Mouse (Mus musculus): ENCODE measurements around the gene Thap8. TPM values are rescaled to one million over a fixed set of nuclear protein-coding genes. Genes with fewer than 3 reads are reported as not detected.

The Thap8 gene
- polyA plus RNA-seq, 1 experiment: 1.8 TPM

- H3K4me1 ChIP-seq (ENCODE audit: control insufficient read depth, insufficient read depth, low read length): peaks cover 9% of the 10 kb centered on the region
- H3K36me3 ChIP-seq (ENCODE audit: control insufficient read depth, insufficient read depth, low read length): peaks cover 1% of the 10 kb centered on the region; the same call in 1 of the 2 replicates
- H3K27me3 ChIP-seq (ENCODE audit: control insufficient read depth, insufficient read depth, low read length): no peaks in the 10 kb centered on the region
- no peak for TF ChIP-seq CTCF (IDR thresholded peaks at IDR 0.05; ENCODE audit: control insufficient read depth, insufficient read depth, insufficient replicate concordance, low read depth, low read length)
- no peak for TF ChIP-seq POLR2A (IDR thresholded peaks at IDR 0.05; ENCODE audit: control insufficient read depth, low read depth, low read length)
- H3K4me3 ChIP-seq (ENCODE audit: control insufficient read depth, low read depth, low read length): no peak overlapping the region
- H3K27ac ChIP-seq (ENCODE audit: control insufficient read depth, insufficient read depth, low read depth, low read length): no peak overlapping the region
Observed at GRCm38 (mm10) chr7:30282740-30283139, 2.8 kb downstream of the Thap8 start.

- Histone ChIP-seq H3K4me1 (ENCODE audit: control insufficient read depth, insufficient read depth, low read length) (peaks cover 12% of the 10 kb centered on the region), H3K27ac (ENCODE audit: control insufficient read depth, insufficient read depth, low read depth, low read length) (no peak overlapping the region), H3K4me3 (ENCODE audit: control insufficient read depth, low read depth, low read length) (no peak overlapping the region), H3K27me3 (ENCODE audit: control insufficient read depth, insufficient read depth, low read length) (no peaks in the 10 kb centered on the region), H3K36me3 (ENCODE audit: control insufficient read depth, insufficient read depth, low read length) (no peaks in the 10 kb centered on the region)
- TF ChIP-seq POLR2A (IDR thresholded peaks at IDR 0.05; ENCODE audit: control insufficient read depth, low read depth, low read length) (no peak), CTCF (IDR thresholded peaks at IDR 0.05; ENCODE audit: control insufficient read depth, insufficient read depth, insufficient replicate concordance, low read depth, low read length) (no peak)
Observed at GRCm38 (mm10) chr7:30286701-30287410, 7.0 kb downstream of the Thap8 start.

GRCm38 (mm10) chr7:30288046-30288445 is 8.2 kb downstream of the Thap8 start:
- Histone ChIP-seq H3K27ac (ENCODE audit: control insufficient read depth, insufficient read depth, low read depth, low read length) (no peak overlapping the region), H3K4me3 (ENCODE audit: control insufficient read depth, low read depth, low read length) (no peak overlapping the region), H3K27me3 (ENCODE audit: control insufficient read depth, insufficient read depth, low read length) (no peaks in the 10 kb centered on the region), H3K4me1 (ENCODE audit: control insufficient read depth, insufficient read depth, low read length) (peaks cover 15% of the 10 kb centered on the region), H3K36me3 (ENCODE audit: control insufficient read depth, insufficient read depth, low read length) (no peaks in the 10 kb centered on the region)
- no peak for TF ChIP-seq POLR2A (IDR thresholded peaks at IDR 0.05; ENCODE audit: control insufficient read depth, low read depth, low read length)
- no peak for TF ChIP-seq CTCF (IDR thresholded peaks at IDR 0.05; ENCODE audit: control insufficient read depth, insufficient read depth, insufficient replicate concordance, low read depth, low read length)

GRCm38 (mm10) chr7:30289071-30289713 is 9.3 kb downstream of the Thap8 start:
- H3K4me3 ChIP-seq (ENCODE audit: control insufficient read depth, low read depth, low read length): no peak overlapping the region
- H3K27ac ChIP-seq (ENCODE audit: control insufficient read depth, insufficient read depth, low read depth, low read length): no peak overlapping the region
- H3K27me3 ChIP-seq (ENCODE audit: control insufficient read depth, insufficient read depth, low read length): no peaks in the 10 kb centered on the region
- no peak for TF ChIP-seq POLR2A (IDR thresholded peaks at IDR 0.05; ENCODE audit: control insufficient read depth, low read depth, low read length)
- no peak for TF ChIP-seq CTCF (IDR thresholded peaks at IDR 0.05; ENCODE audit: control insufficient read depth, insufficient read depth, insufficient replicate concordance, low read depth, low read length)
- peaks cover 15% of the 10 kb centered on the region for H3K4me1 ChIP-seq (ENCODE audit: control insufficient read depth, insufficient read depth, low read length)
- no peaks in the 10 kb centered on the region for H3K36me3 ChIP-seq (ENCODE audit: control insufficient read depth, insufficient read depth, low read length)

GRCm38 (mm10) chr7:30289714-30290399 is 10.0 kb downstream of the Thap8 start:
- H3K4me3 ChIP-seq (ENCODE audit: control insufficient read depth, low read depth, low read length): no peak overlapping the region
- no peaks in the 10 kb centered on the region for H3K27me3 ChIP-seq (ENCODE audit: control insufficient read depth, insufficient read depth, low read length)
- H3K36me3 ChIP-seq (ENCODE audit: control insufficient read depth, insufficient read depth, low read length): no peaks in the 10 kb centered on the region
- H3K27ac ChIP-seq (ENCODE audit: control insufficient read depth, insufficient read depth, low read depth, low read length): no peak overlapping the region
- TF ChIP-seq CTCF (IDR thresholded peaks at IDR 0.05; ENCODE audit: control insufficient read depth, insufficient read depth, insufficient replicate concordance, low read depth, low read length): no peak
- no peak for TF ChIP-seq POLR2A (IDR thresholded peaks at IDR 0.05; ENCODE audit: control insufficient read depth, low read depth, low read length)
- H3K4me1 ChIP-seq (ENCODE audit: control insufficient read depth, insufficient read depth, low read length): peaks cover 15% of the 10 kb centered on the region

- peaks cover 15% of the 10 kb centered on the region for H3K4me1 ChIP-seq (ENCODE audit: control insufficient read depth, insufficient read depth, low read length)
- H3K27me3 ChIP-seq (ENCODE audit: control insufficient read depth, insufficient read depth, low read length): no peaks in the 10 kb centered on the region
- H3K4me3 ChIP-seq (ENCODE audit: control insufficient read depth, low read depth, low read length): peak within 1 kb of the TSS; percentile 89
- TF ChIP-seq POLR2A (IDR thresholded peaks at IDR 0.05; ENCODE audit: control insufficient read depth, low read depth, low read length): peak; percentile 36
- TF ChIP-seq CTCF (IDR thresholded peaks at IDR 0.05; ENCODE audit: control insufficient read depth, insufficient read depth, insufficient replicate concordance, low read depth, low read length): no peak
- H3K27ac ChIP-seq (ENCODE audit: control insufficient read depth, insufficient read depth, low read depth, low read length): peak within 1 kb of the TSS; percentile 15; the same call in 1 of the 2 replicates
- H3K36me3 ChIP-seq (ENCODE audit: control insufficient read depth, insufficient read depth, low read length): no peaks in the 10 kb centered on the region
Observed at GRCm38 (mm10) chr7:30291215-30292131, 11.6 kb downstream of the Thap8 start, which contains the start of gene Clip3. Gene Clip3 (plus strand): TSS chr7:30291728.
